Mouse (Mus musculus) embryonic fibroblast, embryonic 13.5 days (primary cell): ENCODE measurements around the gene Tfap2b.

Experiments used
- CTCF ChIP-seq: IDR thresholded peaks from 2 replicates; pipeline ENCODE4 v1.5.1; 2011; ENCODE audit warnings: mild to moderate bottlenecking, control low read depth, low read length, moderate library complexity, borderline replicate concordance; ENCODE audit not compliant: insufficient read depth
- POLR2A ChIP-seq: IDR thresholded peaks from 2 replicates; pipeline ENCODE4 v1.6.1; 2011; ENCODE audit warnings: low read depth, mild to moderate bottlenecking, control low read depth, low read length, moderate library complexity

DNA sequence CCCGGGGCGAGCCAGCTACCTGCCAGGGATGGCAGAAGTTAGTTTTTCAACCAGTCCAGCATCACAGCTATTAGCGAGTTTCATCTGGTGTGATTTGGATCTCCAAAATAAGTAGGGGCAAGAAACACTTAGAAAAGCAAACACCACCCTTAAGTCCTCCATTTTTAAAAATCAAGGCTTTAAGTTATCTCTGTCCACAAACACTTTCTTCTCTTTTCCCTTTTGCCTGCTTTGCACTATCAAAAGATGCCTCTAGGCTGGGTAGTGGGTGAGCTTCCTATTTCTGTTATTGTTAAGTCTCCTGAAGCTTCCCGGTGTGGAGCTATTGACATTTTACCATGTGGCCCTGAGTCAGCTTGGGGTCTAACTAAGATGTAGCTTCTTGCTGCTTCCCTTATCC lies 4.5 kb downstream of the Tfap2b start:
- no peak for TF ChIP-seq POLR2A
- no peak for TF ChIP-seq CTCF
